Mouse (Mus musculus) hindbrain, postnatal 0 days (tissue): ENCODE results near the gene Chid1. TPM values are rescaled to one million over a fixed set of nuclear protein-coding genes. Genes with fewer than 3 reads are reported as not detected.

Source experiments
- ATAC-seq: fragments of 200-750 bp; cut with Nextera tagmentation; 2 replicates; pipeline ENCODE4 v1.8.0; 2017; ENCODE audit warnings: mild to moderate bottlenecking, moderate TSS enrichment, moderate library complexity
- DNase-seq: peaks from one replicate; pipeline ENCODE4 v3.0.0-alpha.2; 2015; ENCODE audit warnings: low spot score
- H3K27ac ChIP-seq: fragments of 300-500 bp; sonication (generic); 2 replicates; pipeline ENCODE4 v1.5.1; 2014; ENCODE audit warnings: mild to moderate bottlenecking
- H3K27me3 ChIP-seq: fragments of 300-500 bp; sonication (generic); 2 replicates; pipeline ENCODE4 v1.6.1; 2014; ENCODE audit warnings: low read length, mixed read lengths; ENCODE audit not compliant: insufficient read depth
- H3K36me3 ChIP-seq: fragments of 300-500 bp; sonication (generic); 2 replicates; pipeline ENCODE4 v1.6.1; 2014; ENCODE audit warnings: low read length, mixed read lengths; ENCODE audit not compliant: insufficient read depth
- H3K4me1 ChIP-seq: fragments of 300-500 bp; sonication (generic); 2 replicates; pipeline ENCODE4 v1.6.1; 2014; ENCODE audit warnings: antibody characterized with exemption, low read length, mixed read lengths; ENCODE audit not compliant: insufficient read depth
- H3K4me2 ChIP-seq: fragments of 300-500 bp; sonication (generic); 2 replicates; pipeline ENCODE4 v1.6.1; 2014; ENCODE audit warnings: low read depth, mild to moderate bottlenecking, low read length, moderate library complexity, mixed read lengths
- H3K4me3 ChIP-seq: fragments of 300-500 bp; sonication (generic); 2 replicates; pipeline ENCODE4 v1.5.1; 2014; ENCODE audit warnings: low read length
- H3K9ac ChIP-seq: fragments of 300-500 bp; sonication (generic); replicated peaks from 2 replicates; pipeline ENCODE4 v1.6.1; 2014; ENCODE audit warnings: mild to moderate bottlenecking, low read length, moderate library complexity, mixed read lengths
- H3K9me3 ChIP-seq: fragments of 300-500 bp; sonication (generic); 2 replicates; pipeline ENCODE4 v1.6.1; 2016; ENCODE audit warnings: low read length, mixed read lengths
- CTCF ChIP-seq: IDR thresholded peaks from 2 replicates; pipeline ENCODE4 v1.5.1; 2016; ENCODE audit warnings: antibody characterized with exemption, control low read depth, low read depth
- WGBS: fragments of 180-500 bp; shearing (Covaris S2); extraction: QIAGEN DNeasy Blood & Tissue Kit; methylation state at CpG from one replicate; pipeline ENCODE4 v1.1.7; 2014; 5-methylcytosine and 5-hydroxymethylcytosine counted together
- polyA plus RNA-seq: library from polyadenylated mRNA; unstranded; fragments of >200 nt; fragmentation: Nextera tagmentation; extraction: Ambion mirVana; gene quantifications from 2 replicates; pipeline ENCODE4 v1.2.1, GENCODE M21; 2015
- total RNA-seq: library from RNA; depleted of rRNA; stranded (reverse); fragments of >200 nt; gene quantifications from 2 replicates; pipeline ENCODE4 v1.2.3, GENCODE M21; 2014

The Chid1 gene
- total and polyA plus RNA-seq, 2 experiments from 2014 or later, result 47.8 to 55.2 TPM

- Histone ChIP-seq H3K9me3 (no peaks in the 10 kb centered on the region), H3K27ac (no peak overlapping the region), H3K36me3 (peaks cover 12% of the 10 kb centered on the region), H3K9ac (no peak overlapping the region), H3K4me1 (peaks cover 30% of the 10 kb centered on the region), H3K27me3 (0 out of 2 replicates have a peak, but pooled peaks cover 6% of the 10 kb centered on the region), H3K4me2 (peak overlapping the region; percentile 74; the same call in 1 of the 2 replicates), H3K4me3 (no peak overlapping the region)
- ATAC-seq (no peak), DNase-seq (no peak)
- TF ChIP-seq CTCF, result no peak
- 88% methylated on average over 18 of the region's 18 CpGs for WGBS
These were observed 69.6 kb downstream of the Chid1 start for GRCm38 (mm10) chr7:141469901-141470636.

GRCm38 (mm10) chr7:141469352-141469751, 70.3 kb downstream of the Chid1 start:
- peak overlapping the region; percentile 15 for H3K4me3 ChIP-seq
- no peaks in the 10 kb centered on the region for H3K9me3 ChIP-seq
- peaks cover 30% of the 10 kb centered on the region for H3K4me1 ChIP-seq
- no peak for TF ChIP-seq CTCF
- peak overlapping the region; percentile 69; the same call in 1 of the 2 replicates for H3K9ac ChIP-seq
- no peak for DNase-seq
- 55% methylated on average over 6 of the region's 6 CpGs for WGBS
- H3K27me3 ChIP-seq, result 0 out of 2 replicates have a peak, but pooled peaks cover 8% of the 10 kb centered on the region
- ATAC-seq, result no peak
- peak overlapping the region; percentile 74 for H3K4me2 ChIP-seq
- H3K36me3 ChIP-seq, result peaks cover 12% of the 10 kb centered on the region
- peak overlapping the region; percentile 86; the same call in 1 of the 2 replicates for H3K27ac ChIP-seq

GRCm38 (mm10) chr7:141468522-141469211, 71.0 kb downstream of the Chid1 start:
- peaks cover 23% of the 10 kb centered on the region for H3K4me1 ChIP-seq
- WGBS, result 11% methylated on average over 8 of the region's 8 CpGs

GRCm38 (mm10) chr7:141468164-141468521, 71.5 kb downstream of the Chid1 start:
- peak overlapping the region; percentile 74 for H3K4me2 ChIP-seq
- H3K9me3 ChIP-seq, result no peaks in the 10 kb centered on the region
- peaks cover 12% of the 10 kb centered on the region for H3K36me3 ChIP-seq
- peak overlapping the region; percentile 55 for H3K4me3 ChIP-seq
- TF ChIP-seq CTCF, result no peak
- DNase-seq (no peak), ATAC-seq (no peak)
- WGBS, result 22% methylated on average over 5 of the region's 5 CpGs
- peaks cover 18% of the 10 kb centered on the region for H3K27me3 ChIP-seq
- peaks cover 20% of the 10 kb centered on the region; the same call in 1 of the 2 replicates for H3K4me1 ChIP-seq
- peak overlapping the region; percentile 69 for H3K9ac ChIP-seq
- H3K27ac ChIP-seq, result peak overlapping the region; percentile 86

More at GRCm38 (mm10) chr7:141468522-141469211, 71.0 kb downstream of the Chid1 start:
- Histone ChIP-seq H3K27ac (peak overlapping the region; percentile 86), H3K36me3 (peaks cover 12% of the 10 kb centered on the region), H3K9me3 (no peaks in the 10 kb centered on the region), H3K4me2 (peak overlapping the region; percentile 74), H3K4me3 (peak overlapping the region; percentile 55), H3K9ac (peak overlapping the region; percentile 69), H3K27me3 (peaks cover 13% of the 10 kb centered on the region)
- ATAC-seq (peak; percentile 73), DNase-seq (peak; percentile 81)
- peak; percentile 66 for TF ChIP-seq CTCF

- peak within 1 kb of the TSS; percentile 69 for H3K9ac ChIP-seq
- ATAC-seq (peak; percentile 41), DNase-seq (peak; percentile 74)
- H3K27ac ChIP-seq, result peak within 1 kb of the TSS; percentile 86
- H3K4me2 ChIP-seq, result peak within 1 kb of the TSS; percentile 74
- no peak for TF ChIP-seq CTCF
- peaks cover 20% of the 10 kb centered on the region for H3K27me3 ChIP-seq
- peak within 1 kb of the TSS; percentile 55 for H3K4me3 ChIP-seq
- H3K36me3 ChIP-seq, result peaks cover 8% of the 10 kb centered on the region
- H3K9me3 ChIP-seq, result no peaks in the 10 kb centered on the region
- under 1% methylated on average over 51 of the region's 52 CpGs for WGBS
- peaks cover 20% of the 10 kb centered on the region; the same call in 1 of the 2 replicates for H3K4me1 ChIP-seq
These were observed 72.2 kb downstream of the Chid1 start, which contains the start of gene Cd151 for GRCm38 (mm10) chr7:141467230-141468030. Gene Cd151 (plus strand): TSS chr7:141467392.

- no peak for ATAC-seq
- 63% methylated on average over 10 of the region's 10 CpGs for WGBS
- H3K27ac ChIP-seq, result peak overlapping the region; percentile 86; the same call in 1 of the 2 replicates
These were observed 73.0 kb downstream of the Chid1 start for GRCm38 (mm10) chr7:141466607-141467148.

More at GRCm38 (mm10) chr7:141466607-141467148, 73.0 kb downstream of the Chid1 start:
- H3K9me3 ChIP-seq, result no peaks in the 10 kb centered on the region
- H3K27me3 ChIP-seq, result peaks cover 20% of the 10 kb centered on the region
- H3K9ac ChIP-seq, result peak overlapping the region; percentile 69
- peaks cover 20% of the 10 kb centered on the region; the same call in 1 of the 2 replicates for H3K4me1 ChIP-seq
- TF ChIP-seq CTCF, result no peak
- DNase-seq, result no peak
- H3K4me3 ChIP-seq, result peak overlapping the region; percentile 55
- H3K36me3 ChIP-seq, result peaks cover 3% of the 10 kb centered on the region; the same call in 1 of the 2 replicates
- H3K4me2 ChIP-seq, result peak overlapping the region; percentile 74
